Mouse (Mus musculus) frontal cortex, postnatal 25 days (tissue): ENCODE measurements at regions not wholly inside any gene's neighbourhood (a gene's known extent, or its start where the extent isn't known, plus 50 kb on each side); places are given as distances from the start of the nearest gene placed in this dataset.
A peak's percentile ranks its signal among the peaks of the same experiment; 100 is the strongest.

Experiments used
- DNase-seq, 2 experiments: peaks; one replicate each; pipeline ENCODE4 v3.0.0; 2022; ENCODE audit warnings: low spot score in 2 of 2

GRCm38 (mm10) chr14:80247575-80247974, 263.7 kb downstream of the Olfm4 start:
- DNase-seq: peak; percentile 33 to 46

GRCm38 (mm10) chr14:80249882-80250281, 266.0 kb downstream of the Olfm4 start:
- no peak for DNase-seq

GRCm38 (mm10) chr14:80257086-80257485, 273.2 kb downstream of the Olfm4 start:
- no peak for DNase-seq

- DNase-seq: no peak
Measured at GRCm38 (mm10) chr14:80263173-80263572, 279.3 kb downstream of the Olfm4 start.

GRCm38 (mm10) chr14:80265081-80265480, 281.2 kb downstream of the Olfm4 start:
- DNase-seq: no peak

GRCm38 (mm10) chr14:80269179-80269951, 285.5 kb downstream of the Olfm4 start:
- peak; percentile 53 to 73 for DNase-seq

GRCm38 (mm10) chr14:80270063-80270462, 286.2 kb downstream of the Olfm4 start:
- no peak for DNase-seq

GRCm38 (mm10) chr14:80280188-80280587, 296.3 kb downstream of the Olfm4 start:
- DNase-seq: no peak

GRCm38 (mm10) chr14:80283726-80284125, 299.8 kb downstream of the Olfm4 start:
- DNase-seq: no peak

GRCm38 (mm10) chr14:80291360-80291759, 307.5 kb downstream of the Olfm4 start:
- DNase-seq: no peak

GRCm38 (mm10) chr14:80293378-80293777, 309.5 kb downstream of the Olfm4 start:
- DNase-seq: no peak

- DNase-seq: no peak
Measured at GRCm38 (mm10) chr14:80329651-80330050, 345.8 kb downstream of the Olfm4 start.

- no peak for DNase-seq
Measured at GRCm38 (mm10) chr14:80362024-80362622, 378.2 kb downstream of the Olfm4 start.

GRCm38 (mm10) chr14:80369448-80370153, 385.7 kb downstream of the Olfm4 start:
- no peak for DNase-seq

- DNase-seq: no peak
Measured at GRCm38 (mm10) chr14:80374290-80374689, 390.4 kb downstream of the Olfm4 start.

GRCm38 (mm10) chr14:80377064-80377463, 393.2 kb downstream of the Olfm4 start:
- DNase-seq: no peak

GRCm38 (mm10) chr14:80391418-80391817, 407.5 kb downstream of the Olfm4 start:
- no peak for DNase-seq

- no peak for DNase-seq
Measured at GRCm38 (mm10) chr14:80408317-80408716, 424.4 kb downstream of the Olfm4 start.

GRCm38 (mm10) chr14:80418810-80419325, 435.0 kb downstream of the Olfm4 start:
- DNase-seq: no peak

GRCm38 (mm10) chr14:80443820-80444219, 459.9 kb downstream of the Olfm4 start:
- no peak for DNase-seq

- DNase-seq: no peak
Measured at GRCm38 (mm10) chr14:80471470-80471869, 487.6 kb downstream of the Olfm4 start.

- no peak for DNase-seq
Measured at GRCm38 (mm10) chr14:80479918-80480317, 496.0 kb downstream of the Olfm4 start.
